Mouse (Mus musculus) bone marrow, adult 2 months (tissue): ENCODE measurements at regions not wholly inside any gene's neighbourhood (a gene's known extent, or its start where the extent isn't known, plus 50 kb on each side); places are given as distances from the start of the nearest gene placed in this dataset.

Experiments used
- H3K27ac ChIP-seq: fragments of 200-500 bp; 2 replicates; pipeline ENCODE4 v1.5.1; 2012; ENCODE audit warnings: low read depth, mild to moderate bottlenecking, control low read depth, inconsistent platforms, low read length; ENCODE audit not compliant: control insufficient read depth, poor library complexity, insufficient read depth
- H3K4me1 ChIP-seq: fragments of 200-500 bp; 2 replicates; pipeline ENCODE4 v1.6.1; 2011; ENCODE audit warnings: low read length; ENCODE audit not compliant: control insufficient read depth, insufficient read depth
- H3K4me3 ChIP-seq: fragments of 200-500 bp; replicated peaks from 2 replicates; pipeline ENCODE3; 2011; ENCODE audit warnings: mild to moderate bottlenecking, low read depth, low read length, control low read depth; ENCODE audit not compliant: control insufficient read depth
- CTCF ChIP-seq: fragments of 200-500 bp; IDR thresholded peaks from 2 replicates; pipeline ENCODE4 v1.5.1; 2011; ENCODE audit warnings: low read length, control low read depth; ENCODE audit not compliant: control insufficient read depth, insufficient read depth
- POLR2A ChIP-seq: fragments of 200-500 bp; IDR thresholded peaks from 2 replicates; pipeline ENCODE4 v1.6.1; 2011; ENCODE audit warnings: low read depth, mild to moderate bottlenecking, control low read depth, low read length, borderline replicate concordance; ENCODE audit not compliant: control insufficient read depth
- WGBS: fragments of 180-500 bp; shearing (Covaris S2); methylation state at CpG from one replicate; pipeline ENCODE4 v1.1.7; 2018; 5-methylcytosine and 5-hydroxymethylcytosine counted together

GRCm38 (mm10) chr3:115787360-115787759 is 72.5 kb upstream of the S1pr1 start:
- 88% methylated on average over 1 of the region's 1 CpGs for WGBS

GRCm38 (mm10) chr3:115788525-115788924 is 73.7 kb upstream of the S1pr1 start:
- H3K27ac ChIP-seq = no peak overlapping the region
- TF ChIP-seq POLR2A = no peak
- no peak for TF ChIP-seq CTCF
- H3K4me1 ChIP-seq = no peaks in the 10 kb centered on the region
- H3K4me3 ChIP-seq = no peak overlapping the region
- 65% methylated on average over 3 of the region's 3 CpGs for WGBS

More at GRCm38 (mm10) chr3:115787360-115787759, 72.5 kb upstream of the S1pr1 start:
- Histone ChIP-seq H3K27ac (no peak overlapping the region), H3K4me1 (no peaks in the 10 kb centered on the region), H3K4me3 (no peak overlapping the region)
- TF ChIP-seq CTCF = no peak
- TF ChIP-seq POLR2A = no peak

DNA sequence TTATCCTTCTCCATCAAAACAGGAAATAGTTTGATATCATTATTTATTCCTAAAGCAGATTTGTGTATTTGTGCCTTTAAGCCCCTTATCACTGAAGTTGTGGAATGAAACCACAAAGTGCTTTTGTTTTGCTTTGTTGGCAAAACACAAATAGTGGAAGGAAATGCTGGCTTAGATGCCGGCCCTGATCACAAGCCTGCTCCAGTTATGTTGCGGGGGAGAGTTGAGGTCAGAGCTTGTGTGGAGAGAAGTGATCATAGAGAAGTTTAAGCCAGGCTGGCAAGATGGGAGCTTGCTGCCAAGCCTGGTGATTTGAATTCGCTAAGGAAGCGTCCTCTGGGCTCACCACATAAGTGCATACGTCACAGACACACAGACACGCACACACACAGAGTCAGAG is 74.2 kb upstream of the S1pr1 start:
- TF ChIP-seq CTCF (no peak), POLR2A (no peak)
- H3K27ac ChIP-seq = no peak overlapping the region
- 43% methylated on average over 6 of the region's 6 CpGs for WGBS
- no peaks in the 10 kb centered on the region; the same call in 1 of the 2 replicates for H3K4me1 ChIP-seq
- H3K4me3 ChIP-seq = no peak overlapping the region

- WGBS = 48% methylated on average over 4 of the region's 4 CpGs
- no peak overlapping the region for H3K4me3 ChIP-seq
Observed at GRCm38 (mm10) chr3:115792606-115793005, 77.7 kb upstream of the S1pr1 start.

GRCm38 (mm10) chr3:115793344-115794059 is 78.6 kb upstream of the S1pr1 start:
- 15% methylated on average over 12 of the region's 12 CpGs for WGBS
- Histone ChIP-seq H3K4me1 (no peaks in the 10 kb centered on the region; the same call in 1 of the 2 replicates), H3K4me3 (no peak overlapping the region), H3K27ac (no peak overlapping the region)
- TF ChIP-seq CTCF (peak; percentile 49), POLR2A (no peak)

More at GRCm38 (mm10) chr3:115792606-115793005, 77.7 kb upstream of the S1pr1 start:
- H3K27ac ChIP-seq = no peak overlapping the region
- no peaks in the 10 kb centered on the region; the same call in 1 of the 2 replicates for H3K4me1 ChIP-seq
- TF ChIP-seq POLR2A (no peak), CTCF (no peak)

GRCm38 (mm10) chr3:115799326-115799725 is 84.5 kb upstream of the S1pr1 start:
- H3K27ac ChIP-seq = no peak overlapping the region
- 13% methylated on average over 10 of the region's 10 CpGs for WGBS
- H3K4me1 ChIP-seq = peaks cover 6% of the 10 kb centered on the region
- H3K4me3 ChIP-seq = no peak overlapping the region
- TF ChIP-seq POLR2A = no peak
- no peak for TF ChIP-seq CTCF

- peaks cover 6% of the 10 kb centered on the region for H3K4me1 ChIP-seq
- H3K4me3 ChIP-seq = no peak overlapping the region
- no peak overlapping the region for H3K27ac ChIP-seq
- 69% methylated on average over 2 of the region's 2 CpGs for WGBS
- TF ChIP-seq CTCF = no peak
- TF ChIP-seq POLR2A = no peak
Observed at GRCm38 (mm10) chr3:115799981-115800380, 85.1 kb upstream of the S1pr1 start.

DNA sequence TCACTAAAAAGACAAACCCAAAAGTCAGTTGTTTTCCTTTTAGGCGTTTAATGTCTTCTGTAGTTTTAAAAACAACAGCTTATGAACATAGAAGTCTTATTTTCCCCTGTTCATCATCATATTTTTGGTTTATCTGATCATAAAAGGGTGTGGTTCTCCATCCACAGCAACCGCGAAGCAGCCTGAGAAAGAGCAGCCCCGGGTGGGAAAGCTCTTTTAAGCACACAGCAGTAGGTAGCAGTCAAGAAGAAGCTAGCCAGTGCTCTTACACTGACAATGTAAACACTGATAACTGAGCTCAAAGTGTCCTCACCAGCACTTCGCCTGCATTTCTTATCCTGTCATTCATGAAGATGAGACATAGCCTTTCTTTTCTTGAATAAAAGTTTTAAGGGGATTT is 86.0 kb upstream of the S1pr1 start:
- 41% methylated on average over 5 of the region's 5 CpGs for WGBS
- Histone ChIP-seq H3K4me3 (no peak overlapping the region), H3K27ac (no peak overlapping the region), H3K4me1 (peaks cover 6% of the 10 kb centered on the region)
- TF ChIP-seq CTCF (no peak), POLR2A (no peak)
